Mouse (Mus musculus) cerebellum, postnatal 14 days (tissue): ENCODE measurements around the gene Topors.
"Not testable (repeated sequence)": the region's sequence is repeated elsewhere in the genome, so short reads cannot be mapped to it uniquely, and the experiment has no call there.

ENCODE experiments used
- DNase-seq, 2 experiments: peaks; one replicate each; pipeline ENCODE4 v3.0.0; 2021; ENCODE audit warnings: mixed read lengths in 2 of 2

The Topors gene

GRCm38 (mm10) chr4:40269430-40270032 lies at the start of gene Topors, which contains the start of gene Smim27:
Gene Topors, minus strand, starts transcription at chr4:40269850.
Gene Smim27, plus strand, starts transcription at chr4:40269579.
- peak; percentile 92 to 93 for DNase-seq

GRCm38 (mm10) chr4:40317404-40317803 lies 47.8 kb upstream of the Topors start:
- DNase-seq, result no peak

- no peak for DNase-seq
Measured at GRCm38 (mm10) chr4:40313026-40313425, 43.4 kb upstream of the Topors start.

- no peak for DNase-seq
Measured at GRCm38 (mm10) chr4:40312213-40312612, 42.6 kb upstream of the Topors start.

GRCm38 (mm10) chr4:40310796-40311383 lies 41.2 kb upstream of the Topors start:
- DNase-seq, result no peak

- no peak for DNase-seq
Measured at GRCm38 (mm10) chr4:40309682-40310081, 40.0 kb upstream of the Topors start.

GRCm38 (mm10) chr4:40302445-40303125 lies 32.9 kb upstream of the Topors start:
- no peak for DNase-seq

GRCm38 (mm10) chr4:40301076-40301789 lies 31.6 kb upstream of the Topors start:
- DNase-seq, result peak; percentile 83 to 87

GRCm38 (mm10) chr4:40299169-40299568 lies 29.5 kb upstream of the Topors start:
- no peak for DNase-seq

- not testable (repeated sequence) for DNase-seq
Measured at GRCm38 (mm10) chr4:40291511-40291910, 21.9 kb upstream of the Topors start.

GRCm38 (mm10) chr4:40289046-40289445 lies 19.4 kb upstream of the Topors start:
- DNase-seq, result no peak

- no peak for DNase-seq
Measured at GRCm38 (mm10) chr4:40287415-40287814, 17.8 kb upstream of the Topors start.

GRCm38 (mm10) chr4:40285582-40285981 lies 15.9 kb upstream of the Topors start:
- peak; percentile 82 to 86 for DNase-seq

- DNase-seq, result peak; percentile 98
Measured at GRCm38 (mm10) chr4:40279276-40279900, 9.7 kb upstream of the Topors start, which contains the start of gene Ndufb6. Gene Ndufb6, minus strand, starts transcription at chr4:40279421.

- DNase-seq, result no peak
Measured at GRCm38 (mm10) chr4:40278880-40279275, 9.2 kb upstream of the Topors start.

- DNase-seq, result no peak
Measured at GRCm38 (mm10) chr4:40268835-40269234, 815 bp downstream of the Topors start.

GRCm38 (mm10) chr4:40268204-40268813 lies 1.3 kb downstream of the Topors start:
- DNase-seq, result peak; percentile 88

GRCm38 (mm10) chr4:40267681-40268080 lies 2.0 kb downstream of the Topors start:
- DNase-seq, result no peak

GRCm38 (mm10) chr4:40264321-40264720 lies 5.3 kb downstream of the Topors start:
- DNase-seq, result no peak

- DNase-seq, result no peak
Measured at GRCm38 (mm10) chr4:40254385-40255103, 15.1 kb downstream of the Topors start.

GRCm38 (mm10) chr4:40253766-40254165 lies 15.9 kb downstream of the Topors start:
- DNase-seq, result no peak

- no peak for DNase-seq
Measured at GRCm38 (mm10) chr4:40250984-40251383, 18.7 kb downstream of the Topors start.
